Mouse (Mus musculus) kidney, postnatal 14 days (tissue): ENCODE results near the gene Atp13a1.

Experiments
- DNase-seq: peaks from one replicate; pipeline ENCODE4 v3.0.0; 2022; ENCODE audit warnings: mixed read lengths

Gene Atp13a1

DNA sequence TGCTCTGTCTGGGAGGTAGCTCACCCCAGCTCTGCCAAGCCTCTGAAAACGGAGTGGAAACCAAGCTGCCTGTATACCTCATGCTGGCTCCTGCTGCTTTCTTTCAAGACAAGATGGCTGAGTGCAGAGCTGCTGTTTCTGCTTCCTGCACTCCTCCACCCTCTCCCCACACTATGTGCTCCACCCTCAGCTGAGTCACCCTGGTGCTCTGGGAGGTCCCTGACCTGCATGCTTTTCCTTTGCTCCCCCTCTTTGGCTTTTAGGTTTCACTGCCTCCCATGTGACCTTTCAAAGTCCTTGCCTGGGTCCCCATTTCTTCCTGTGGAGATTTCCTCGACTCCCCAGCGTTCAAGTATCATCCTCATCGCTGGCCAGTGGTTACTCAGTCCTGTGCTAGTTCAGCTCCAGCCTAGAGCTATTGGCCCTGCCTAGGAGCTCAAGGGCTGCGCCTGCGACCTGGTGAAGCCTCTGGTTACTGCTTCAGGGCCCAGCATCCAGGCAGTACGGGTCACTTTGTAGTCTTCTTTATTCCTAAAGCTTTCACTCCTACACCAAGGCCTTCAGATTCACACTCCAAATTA lies 60.1 kb downstream of the Atp13a1 start:
- no peak for DNase-seq

DNA sequence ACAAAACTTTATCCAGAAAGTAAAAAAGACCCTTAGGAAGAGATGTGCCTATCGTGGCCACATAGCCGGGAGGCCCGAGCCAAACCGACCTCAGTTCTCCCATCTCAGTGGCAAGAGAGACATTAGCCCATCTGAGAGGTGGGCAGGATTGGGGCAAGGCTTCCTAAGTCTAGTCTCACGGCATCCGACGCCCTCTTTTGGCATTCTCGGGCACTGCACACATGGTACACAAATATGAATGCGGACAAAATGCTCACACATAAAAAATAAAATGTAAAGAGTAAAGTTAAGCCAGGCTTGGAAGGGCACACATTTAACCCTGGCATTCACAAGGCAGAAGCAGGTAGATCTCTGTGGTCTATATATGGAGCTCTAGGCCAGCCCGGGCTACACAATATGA lies 62.9 kb downstream of the Atp13a1 start:
- DNase-seq = no peak
